9 mouse cellular contexts compared by ENCODE assay signal in genomic region chr12:73671540-73671939, GRCm38 (mm10).
DNase-seq lines count a peak whose midpoint lies in the region; ATAC-seq lines count a peak whose summit lies in the region.
"Had no signal": no experiment of that assay in that cellular context is flagged by ENCODE, and none has a peak within 500 bp of the region (broad histone marks: within the 10 kb centered on the region; RNA-seq: fewer than 3 reads in every experiment).

No protein-coding gene starts in this region.

- peaks cover 18% of the 10 kb centered on the region for H3K4me1 ChIP-seq in hindbrain, embryonic 12.5 days
- 0 out of 2 replicates have a peak, but pooled peaks cover 2% of the 10 kb centered on the region for H3K4me1 ChIP-seq in hindbrain, embryonic 11.5 days (replicated peaks; ENCODE audit: control insufficient read depth, insufficient read depth, low read length)
- peaks cover 29% of the 10 kb centered on the region for H3K4me1 ChIP-seq in embryonic facial prominence, embryonic 10.5 days
- H3K4me1 ChIP-seq in midbrain, embryonic 14.5 days (ENCODE audit: control insufficient read depth, insufficient read depth, low read length), result peaks cover 9% of the 10 kb centered on the region

- no peaks in the 10 kb centered on the region for H3K9me3 ChIP-seq in hindbrain, embryonic 12.5 days (replicated peaks)
- no peaks in the 10 kb centered on the region for H3K9me3 ChIP-seq in hindbrain, embryonic 11.5 days (ENCODE audit: control insufficient read depth, low read length)
- no peaks in the 10 kb centered on the region for H3K9me3 ChIP-seq in embryonic facial prominence, embryonic 10.5 days
- H3K9me3 ChIP-seq in midbrain, embryonic 14.5 days (ENCODE audit: control insufficient read depth, low read length), result no peaks in the 10 kb centered on the region

- no peak overlapping the region for H3K4me3 ChIP-seq in hindbrain, embryonic 12.5 days
- H3K4me3 ChIP-seq in hindbrain, embryonic 11.5 days (ENCODE audit: low read depth, low read length), result no peak overlapping the region
- no peak overlapping the region for H3K4me3 ChIP-seq in embryonic facial prominence, embryonic 10.5 days
- no peak overlapping the region for H3K4me3 ChIP-seq in midbrain, embryonic 14.5 days (replicated peaks; ENCODE audit: low read depth, low read length)

- no peak for ATAC-seq in hindbrain, embryonic 12.5 days (ENCODE audit: low FRiP score)
- ATAC-seq in hindbrain, embryonic 11.5 days (ENCODE audit: low FRiP score), result no peak
- ATAC-seq in midbrain, embryonic 14.5 days (ENCODE audit: low FRiP score, low TSS enrichment), result no peak

- no peak overlapping the region for H3K9ac ChIP-seq in hindbrain, embryonic 12.5 days
- no peak overlapping the region for H3K9ac ChIP-seq in hindbrain, embryonic 11.5 days (ENCODE audit: low read depth, low read length)
- H3K9ac ChIP-seq in midbrain, embryonic 14.5 days (replicated peaks; ENCODE audit: low read length), result no peak overlapping the region

- H3K4me2 ChIP-seq in hindbrain, embryonic 12.5 days (replicated peaks), result no peak overlapping the region
- no peak overlapping the region for H3K4me2 ChIP-seq in hindbrain, embryonic 11.5 days (replicated peaks; ENCODE audit: low read depth, low read length)
- no peak overlapping the region for H3K4me2 ChIP-seq in midbrain, embryonic 14.5 days (ENCODE audit: low read length)

- H3K27me3 ChIP-seq in hindbrain, embryonic 12.5 days, result no peaks in the 10 kb centered on the region
- no peaks in the 10 kb centered on the region for H3K27me3 ChIP-seq in hindbrain, embryonic 11.5 days (ENCODE audit: control insufficient read depth, insufficient read depth, low read length)
- H3K27me3 ChIP-seq in embryonic facial prominence, embryonic 10.5 days (replicated peaks; ENCODE audit: low read depth, poor library complexity, severe bottlenecking), result no peaks in the 10 kb centered on the region
- H3K27me3 ChIP-seq in midbrain, embryonic 14.5 days (ENCODE audit: control insufficient read depth, insufficient read depth, low read length), result no peaks in the 10 kb centered on the region

- no peaks in the 10 kb centered on the region for H3K36me3 ChIP-seq in hindbrain, embryonic 12.5 days
- no peaks in the 10 kb centered on the region for H3K36me3 ChIP-seq in hindbrain, embryonic 11.5 days (ENCODE audit: control insufficient read depth, insufficient read depth, low read length)
- H3K36me3 ChIP-seq in embryonic facial prominence, embryonic 10.5 days (replicated peaks), result no peaks in the 10 kb centered on the region
- H3K36me3 ChIP-seq in midbrain, embryonic 14.5 days (ENCODE audit: control insufficient read depth, insufficient read depth, low read length), result no peaks in the 10 kb centered on the region

- 36% methylated on average over 3 of the region's 3 CpGs for WGBS in hindbrain, embryonic 12.5 days
- WGBS in hindbrain, embryonic 11.5 days, result 41% methylated on average over 3 of the region's 3 CpGs
- WGBS in embryonic facial prominence, embryonic 10.5 days, result 40% methylated on average over 3 of the region's 3 CpGs
- 31% methylated on average over 3 of the region's 3 CpGs for WGBS in midbrain, embryonic 14.5 days

- 0 out of 2 replicates have a peak overlapping the region, but pooled peaks have one; percentile 9 for H3K27ac ChIP-seq in hindbrain, embryonic 12.5 days
- H3K27ac ChIP-seq in hindbrain, embryonic 11.5 days (ENCODE audit: low read depth, low read length), result no peak overlapping the region
- peak overlapping the region; percentile 1; the same call in 1 of the 2 replicates for H3K27ac ChIP-seq in embryonic facial prominence, embryonic 10.5 days (replicated peaks)
- peak overlapping the region; percentile 32; the same call in 1 of the 2 replicates for H3K27ac ChIP-seq in midbrain, embryonic 14.5 days (replicated peaks; ENCODE audit: low read depth, low read length)

- DNase-seq in hindbrain, embryonic 11.5 days (ENCODE audit: low spot score), result no peak
- DNase-seq in embryonic facial prominence, embryonic 10.5 days (ENCODE audit: low spot score), result no peak
- peak; percentile 16 for DNase-seq in heart, postnatal 4 days
- peak; percentile 39 for DNase-seq in midbrain, embryonic 14.5 days
- no peak for DNase-seq in ovary, adult 18-20 months (ENCODE audit: low spot score)
- no peak for DNase-seq in frontal cortex, adult 2 months (ENCODE audit: extremely low spot score in 1 of 2, low spot score in 1 of 2)
- DNase-seq in cerebellum, adult 9-11 months, result no peak
- DNase-seq: layer of hippocampus, adult 9-11 months had no signal

Comparison
In these comparisons a context has a peak if more than half of its experiments do, and no peak if none do; other contexts are left out.
1. DNase-seq: peak in heart, postnatal 4 days (single experiment) and midbrain, embryonic 14.5 days (single experiment); none in hindbrain, embryonic 11.5 days (single experiment), embryonic facial prominence, embryonic 10.5 days (single experiment), ovary, adult 18-20 months (single experiment), frontal cortex, adult 2 months (0 of 2) and cerebellum, adult 9-11 months (single experiment).